Mouse (Mus musculus): ENCODE measurements at regions not wholly inside any gene's neighbourhood (a gene's known extent, or its start where the extent isn't known, plus 50 kb on each side); places are given as distances from the start of the nearest gene placed in this dataset.

DNA sequence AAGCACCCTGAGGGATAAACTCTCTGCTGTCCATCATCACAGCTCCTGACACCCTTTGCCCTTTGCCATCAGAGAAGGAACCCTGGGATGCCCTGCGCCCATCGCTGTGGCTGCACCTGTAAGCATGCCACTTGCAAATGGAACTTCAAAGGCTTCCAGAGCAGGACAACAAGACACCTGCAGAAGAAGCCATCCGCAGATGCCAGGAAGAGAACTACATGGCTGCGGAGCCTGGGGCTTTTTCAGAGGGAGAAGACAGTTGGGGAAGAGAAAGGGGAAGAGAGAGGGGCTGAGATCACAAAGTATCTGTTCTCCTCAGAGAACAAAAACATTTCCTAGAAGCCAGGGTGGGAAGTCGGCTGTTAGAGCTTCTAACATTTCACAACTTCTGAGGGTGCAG lies 365.2 kb upstream of the Runx1 start:
- ATAC-seq (ENCODE audit: low FRiP score, low read depth), result no peak
- H3K4me1 ChIP-seq, result no peaks in the 10 kb centered on the region
- H3K9me3 ChIP-seq, result no peaks in the 10 kb centered on the region
- H3K9ac ChIP-seq, result no peak overlapping the region
- no peak overlapping the region for H3K4me2 ChIP-seq (replicated peaks)
- no peak overlapping the region for H3K27ac ChIP-seq
- H3K27me3 ChIP-seq (replicated peaks), result no peaks in the 10 kb centered on the region
- H3K36me3 ChIP-seq, result no peaks in the 10 kb centered on the region
- no peak overlapping the region for H3K4me3 ChIP-seq
- WGBS, result 88% methylated on average over 5 of the region's 5 CpGs

DNA sequence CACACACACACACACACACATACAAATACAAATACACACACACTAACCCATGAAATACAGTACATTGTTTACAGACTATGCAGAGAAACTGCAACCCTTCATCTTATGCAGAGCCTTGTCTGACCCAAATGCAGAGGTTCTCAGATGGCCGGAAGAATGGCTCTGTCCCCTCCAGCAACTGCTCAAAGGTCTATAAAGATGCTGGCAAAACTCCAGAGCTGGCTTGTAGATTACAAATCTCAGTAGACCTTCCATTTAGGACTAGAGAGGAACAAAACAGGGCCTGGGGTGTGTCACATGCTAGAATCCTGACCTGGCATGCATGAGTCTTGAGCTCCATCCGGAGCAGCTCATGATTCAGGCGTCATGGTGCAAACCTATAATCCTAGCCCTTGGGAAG lies 364.4 kb upstream of the Runx1 start:
- no peak for ATAC-seq (ENCODE audit: low FRiP score, low read depth)
- no peaks in the 10 kb centered on the region for H3K36me3 ChIP-seq
- WGBS, result 86% methylated on average over 3 of the region's 3 CpGs

DNA sequence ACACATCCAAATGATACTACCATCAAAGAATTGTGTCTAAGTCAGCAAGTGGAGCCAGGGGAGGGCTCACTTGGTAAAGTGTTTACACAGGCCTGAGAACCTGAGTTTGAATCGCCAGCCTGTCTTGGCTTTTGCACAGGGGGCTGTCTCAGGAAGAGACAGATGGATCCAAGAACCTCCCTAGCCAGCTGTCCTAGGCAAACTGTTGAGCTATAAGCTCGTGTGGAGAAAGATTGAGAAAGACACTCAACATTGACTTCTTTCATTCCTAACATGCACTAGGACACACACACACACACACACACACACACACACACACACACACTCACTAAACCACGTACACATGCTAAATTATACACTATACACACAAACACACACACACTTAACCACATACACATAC lies 363.9 kb upstream of the Runx1 start:
- no peaks in the 10 kb centered on the region for H3K9me3 ChIP-seq
- no peak for ATAC-seq (ENCODE audit: low FRiP score, low read depth)
- H3K4me2 ChIP-seq (replicated peaks), result no peak overlapping the region

More for the DNA sequence above, 364.4 kb upstream of the Runx1 start:
- Histone ChIP-seq H3K4me1 (no peaks in the 10 kb centered on the region), H3K27me3 (replicated peaks) (no peaks in the 10 kb centered on the region), H3K4me3 (no peak overlapping the region), H3K4me2 (replicated peaks) (no peak overlapping the region), H3K9ac (no peak overlapping the region), H3K27ac (no peak overlapping the region), H3K9me3 (no peaks in the 10 kb centered on the region)

DNA sequence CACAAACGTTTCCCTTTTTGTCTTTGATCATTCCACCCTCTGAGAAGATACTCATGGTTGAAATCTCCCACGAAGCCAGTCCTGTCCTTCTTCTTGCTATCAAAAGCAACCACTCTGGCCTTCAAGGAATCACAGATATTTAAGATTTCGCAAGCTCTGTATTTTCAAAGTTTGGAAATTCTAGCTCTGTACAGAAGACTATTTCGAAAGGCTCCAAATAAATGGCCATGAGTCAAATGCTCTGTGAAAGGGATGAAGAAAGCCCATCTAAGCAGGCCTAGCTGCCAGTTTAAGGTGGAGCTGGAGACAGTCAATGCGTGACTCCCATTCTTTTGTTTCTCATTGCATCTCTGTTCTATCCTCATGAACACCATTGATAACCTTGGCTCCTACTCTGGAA lies 363.5 kb upstream of the Runx1 start:
- WGBS, result 87% methylated on average over 5 of the region's 5 CpGs
- no peaks in the 10 kb centered on the region for H3K27me3 ChIP-seq (replicated peaks)
- no peaks in the 10 kb centered on the region for H3K9me3 ChIP-seq
- no peak for ATAC-seq (ENCODE audit: low FRiP score, low read depth)
- H3K27ac ChIP-seq, result no peak overlapping the region
- no peaks in the 10 kb centered on the region for H3K4me1 ChIP-seq
- no peak overlapping the region for H3K4me2 ChIP-seq (replicated peaks)
- no peak overlapping the region for H3K4me3 ChIP-seq
- H3K36me3 ChIP-seq, result no peaks in the 10 kb centered on the region
- no peak overlapping the region for H3K9ac ChIP-seq

More for the DNA sequence above, 363.9 kb upstream of the Runx1 start:
- 75% methylated on average over 3 of the region's 3 CpGs for WGBS
- Histone ChIP-seq H3K27ac (no peak overlapping the region), H3K36me3 (no peaks in the 10 kb centered on the region), H3K4me1 (no peaks in the 10 kb centered on the region), H3K4me3 (no peak overlapping the region), H3K9ac (no peak overlapping the region), H3K27me3 (replicated peaks) (no peaks in the 10 kb centered on the region)

- Histone ChIP-seq H3K4me1 (no peaks in the 10 kb centered on the region), H3K36me3 (no peaks in the 10 kb centered on the region), H3K27ac (no peak overlapping the region), H3K4me3 (no peak overlapping the region), H3K27me3 (replicated peaks) (no peaks in the 10 kb centered on the region), H3K9me3 (no peaks in the 10 kb centered on the region), H3K9ac (no peak overlapping the region), H3K4me2 (replicated peaks) (no peak overlapping the region)
- 86% methylated on average over 4 of the region's 4 CpGs for WGBS
- ATAC-seq (ENCODE audit: low FRiP score, low read depth), result no peak
These were observed 360.6 kb upstream of the Runx1 start for GRCm38 (mm10) chr16:93186554-93186953.

GRCm38 (mm10) chr16:93182656-93183055 lies 356.7 kb upstream of the Runx1 start:
- Histone ChIP-seq H3K4me2 (replicated peaks) (no peak overlapping the region), H3K36me3 (no peaks in the 10 kb centered on the region), H3K9ac (no peak overlapping the region), H3K27me3 (replicated peaks) (no peaks in the 10 kb centered on the region), H3K9me3 (no peaks in the 10 kb centered on the region), H3K27ac (no peak overlapping the region), H3K4me1 (no peaks in the 10 kb centered on the region), H3K4me3 (no peak overlapping the region)
- no peak for ATAC-seq (ENCODE audit: low FRiP score, low read depth)
- WGBS, result 87% methylated on average over 3 of the region's 3 CpGs

GRCm38 (mm10) chr16:93181497-93181896 lies 355.5 kb upstream of the Runx1 start:
- H3K9me3 ChIP-seq, result no peaks in the 10 kb centered on the region
- H3K4me1 ChIP-seq, result no peaks in the 10 kb centered on the region
- no peak overlapping the region for H3K9ac ChIP-seq
- H3K4me3 ChIP-seq, result no peak overlapping the region
- no peaks in the 10 kb centered on the region for H3K27me3 ChIP-seq (replicated peaks)
- H3K36me3 ChIP-seq, result no peaks in the 10 kb centered on the region
- no peak overlapping the region for H3K4me2 ChIP-seq (replicated peaks)
- no peak for ATAC-seq (ENCODE audit: low FRiP score, low read depth)
- 93% methylated on average over 8 of the region's 8 CpGs for WGBS
- no peak overlapping the region for H3K27ac ChIP-seq

- H3K9me3 ChIP-seq, result no peaks in the 10 kb centered on the region
- no peak overlapping the region for H3K4me2 ChIP-seq (replicated peaks)
- H3K4me3 ChIP-seq, result no peak overlapping the region
- H3K27ac ChIP-seq, result no peak overlapping the region
- H3K9ac ChIP-seq, result no peak overlapping the region
- no peaks in the 10 kb centered on the region for H3K36me3 ChIP-seq
- no peak for ATAC-seq (ENCODE audit: low FRiP score, low read depth)
- WGBS, result 83% methylated on average over 5 of the region's 5 CpGs
- no peaks in the 10 kb centered on the region for H3K4me1 ChIP-seq
- H3K27me3 ChIP-seq (replicated peaks), result no peaks in the 10 kb centered on the region
These were observed 354.3 kb upstream of the Runx1 start for GRCm38 (mm10) chr16:93180213-93180612.

DNA sequence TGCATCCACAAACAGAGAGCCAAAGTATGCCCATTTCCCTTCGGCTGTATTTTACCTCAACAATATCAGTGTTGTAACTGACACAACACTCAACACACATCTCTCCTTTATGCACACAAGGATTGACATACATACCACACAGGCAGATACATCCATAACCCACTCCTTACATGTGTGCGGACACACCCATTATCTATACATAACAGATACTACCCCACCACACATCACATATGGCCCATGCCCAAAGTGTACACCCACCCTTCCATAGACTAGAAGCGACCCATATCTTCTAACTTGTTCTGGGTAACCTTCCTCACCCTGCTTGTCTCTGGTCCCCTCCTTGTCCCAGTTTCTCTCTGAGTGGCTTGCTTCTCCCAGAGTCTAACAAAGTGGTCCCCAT lies 340.7 kb upstream of the Runx1 start:
- no peak overlapping the region for H3K27ac ChIP-seq
- no peak overlapping the region for H3K9ac ChIP-seq
- no peak overlapping the region for H3K4me3 ChIP-seq
- H3K27me3 ChIP-seq (replicated peaks), result no peaks in the 10 kb centered on the region
- H3K36me3 ChIP-seq, result no peaks in the 10 kb centered on the region
- no peak for ATAC-seq (ENCODE audit: low FRiP score, low read depth)
- no peaks in the 10 kb centered on the region; the same call in 1 of the 2 replicates for H3K9me3 ChIP-seq
- H3K4me1 ChIP-seq, result no peaks in the 10 kb centered on the region
- H3K4me2 ChIP-seq (replicated peaks), result no peak overlapping the region
- 96% methylated on average over 3 of the region's 3 CpGs for WGBS

DNA sequence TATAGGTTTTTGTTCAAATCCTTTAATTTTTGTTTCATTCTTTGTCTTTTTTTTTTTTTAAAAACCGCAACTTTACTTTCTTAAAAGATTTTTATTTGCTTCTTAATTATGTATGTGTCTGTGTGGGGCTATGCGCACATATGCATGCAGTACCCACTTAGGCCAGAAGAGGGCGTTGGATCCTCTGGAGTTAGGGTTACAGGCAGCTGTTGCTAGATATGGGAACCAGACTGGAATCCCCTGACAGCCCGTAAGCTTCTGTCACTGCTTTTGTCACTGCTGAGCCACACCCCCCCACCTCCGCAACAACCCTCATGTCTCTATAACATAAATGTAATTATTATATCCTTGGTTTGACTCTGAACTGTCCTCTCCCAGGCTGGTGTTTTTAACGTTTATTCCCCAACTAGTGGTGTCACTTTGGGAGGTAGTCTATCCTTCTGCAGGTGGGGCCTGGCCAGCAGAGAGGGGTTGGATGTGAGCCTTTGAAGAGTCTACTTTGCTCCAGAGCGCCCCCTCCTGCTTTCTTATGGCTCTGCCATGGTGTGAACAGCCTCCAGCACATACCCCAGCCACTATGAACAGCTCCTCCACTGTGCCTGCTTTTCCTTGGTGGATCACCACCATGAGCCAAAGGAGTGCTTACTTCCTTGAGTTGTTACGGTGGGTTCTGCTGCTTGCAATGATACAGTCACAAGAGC lies 332.7 kb upstream of the Runx1 start:
- Histone ChIP-seq H3K4me3 (no peak overlapping the region), H3K4me1 (no peaks in the 10 kb centered on the region), H3K9me3 (0 out of 2 replicates have a peak, but pooled peaks cover 2% of the 10 kb centered on the region), H3K4me2 (replicated peaks) (no peak overlapping the region), H3K36me3 (no peaks in the 10 kb centered on the region), H3K27me3 (replicated peaks) (no peaks in the 10 kb centered on the region), H3K9ac (no peak overlapping the region), H3K27ac (no peak overlapping the region)
- ATAC-seq (ENCODE audit: low FRiP score, low read depth), result no peak
- 84% methylated on average over 8 of the region's 8 CpGs for WGBS

DNA sequence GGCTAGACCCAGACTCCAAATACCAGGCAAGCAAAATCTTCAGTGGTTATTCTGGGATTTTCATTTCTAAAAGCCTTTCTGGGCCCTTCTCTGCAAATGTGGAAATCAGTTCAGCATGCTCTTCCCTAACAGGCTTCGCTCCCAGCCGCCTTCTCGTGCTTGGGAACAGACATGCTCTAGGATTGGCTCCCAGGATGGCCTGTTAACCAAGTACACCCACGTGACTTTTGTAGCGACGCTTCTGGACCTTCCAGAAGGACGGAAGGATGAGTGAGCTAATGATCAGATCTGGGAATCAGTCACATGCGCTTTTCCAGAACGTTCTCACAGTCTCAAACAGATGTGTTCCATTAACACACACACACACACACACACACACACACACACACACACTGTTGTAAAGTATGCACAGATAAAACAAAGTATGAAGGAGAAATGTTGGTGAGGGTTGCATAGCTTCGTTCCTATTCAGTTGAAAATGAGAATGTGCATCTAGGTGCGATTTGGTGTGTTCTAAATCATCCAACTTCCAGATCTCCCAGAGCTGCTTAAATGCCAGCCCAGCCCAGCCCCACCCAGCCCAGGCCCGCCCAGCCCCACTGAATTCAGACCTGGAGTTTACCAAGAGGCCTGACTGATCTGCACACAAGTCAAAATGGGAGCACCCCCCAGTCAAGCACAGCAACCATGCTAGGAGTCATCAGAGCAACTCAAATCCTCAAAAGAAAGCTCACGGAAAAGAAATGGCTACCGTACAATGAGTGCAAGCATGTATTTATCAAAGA lies 327.8 kb upstream of the Runx1 start:
- Histone ChIP-seq H3K9me3 (0 out of 2 replicates have a peak, but pooled peaks cover under 1% of the 10 kb centered on the region), H3K4me1 (0 out of 2 replicates have a peak, but pooled peaks cover 3% of the 10 kb centered on the region), H3K4me2 (replicated peaks) (no peak overlapping the region), H3K27ac (no peak overlapping the region), H3K27me3 (replicated peaks) (no peaks in the 10 kb centered on the region), H3K4me3 (no peak overlapping the region), H3K36me3 (no peaks in the 10 kb centered on the region), H3K9ac (no peak overlapping the region)
- 87% methylated on average over 14 of the region's 14 CpGs for WGBS
- no peak for ATAC-seq (ENCODE audit: low FRiP score, low read depth)

GRCm38 (mm10) chr16:93152765-93153489 lies 327.0 kb upstream of the Runx1 start:
- no peaks in the 10 kb centered on the region for H3K27me3 ChIP-seq (replicated peaks)
- no peak overlapping the region for H3K4me3 ChIP-seq
- H3K27ac ChIP-seq, result no peak overlapping the region
- 0 out of 2 replicates have a peak, but pooled peaks cover 3% of the 10 kb centered on the region for H3K4me1 ChIP-seq
- 64% methylated on average over 14 of the region's 14 CpGs for whole genome bisulfite sequencing
- H3K4me2 ChIP-seq (replicated peaks), result no peak overlapping the region
- H3K9me3 ChIP-seq, result no peaks in the 10 kb centered on the region
- no peak for ATAC-seq (ENCODE audit: low FRiP score, low read depth)
- no peak overlapping the region for H3K9ac ChIP-seq
- no peaks in the 10 kb centered on the region for H3K36me3 ChIP-seq
